Mouse (Mus musculus): ENCODE results near the gene Tekt4. TPM values are rescaled to one million over a fixed set of nuclear protein-coding genes. Genes with fewer than 3 reads are reported as not detected.
A peak's percentile ranks its signal among the peaks of the same experiment; 100 is the strongest.

Tekt4 gene
- polyA plus RNA-seq, 1 experiment from 2014 or later, result not detected

DNA sequence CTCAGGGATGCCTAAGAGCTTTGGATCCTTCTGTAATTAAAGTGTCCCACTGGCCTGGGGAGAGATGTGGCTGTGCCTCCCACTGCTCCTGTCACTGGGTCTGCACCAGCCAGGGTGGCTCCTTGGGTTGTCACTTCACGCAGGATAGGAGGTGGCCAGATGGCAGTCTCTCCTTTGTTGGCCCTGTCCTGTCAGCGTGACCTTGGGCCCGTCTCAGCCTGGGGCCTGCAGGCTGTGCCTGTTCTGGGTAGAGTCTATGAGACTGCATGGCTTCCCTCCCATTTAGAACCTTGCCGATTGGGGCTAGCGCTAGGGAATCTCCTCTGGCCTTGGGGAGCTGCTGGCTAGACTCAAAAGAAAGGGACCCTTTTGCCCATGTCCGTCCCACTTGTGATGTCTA, 13.9 kb downstream of the Tekt4 start:
- Histone ChIP-seq H3K9ac (ENCODE audit: low read depth, low read length) (no peak overlapping the region), H3K4me1 (replicated peaks; ENCODE audit: insufficient read depth, low read length) (no peaks in the 10 kb centered on the region), H3K4me3 (replicated peaks; ENCODE audit: low read depth, low read length) (no peak overlapping the region), H3K27me3 (ENCODE audit: insufficient read depth, low read length) (no peaks in the 10 kb centered on the region), H3K9me3 (replicated peaks; ENCODE audit: low read length) (no peaks in the 10 kb centered on the region), H3K4me2 (ENCODE audit: low read length) (no peak overlapping the region), H3K27ac (no peak overlapping the region), H3K36me3 (ENCODE audit: insufficient read depth, low read length) (no peaks in the 10 kb centered on the region)
- no peak for TF ChIP-seq CTCF (IDR thresholded peaks at IDR 0.05; ENCODE audit: low read depth)
- ATAC-seq (replicated peaks; ENCODE audit: low FRiP score, low read depth) (no peak), DNase-seq (ENCODE audit: low spot score) (no peak)
- WGBS, result 62% methylated on average over 6 of the region's 6 CpGs

DNA sequence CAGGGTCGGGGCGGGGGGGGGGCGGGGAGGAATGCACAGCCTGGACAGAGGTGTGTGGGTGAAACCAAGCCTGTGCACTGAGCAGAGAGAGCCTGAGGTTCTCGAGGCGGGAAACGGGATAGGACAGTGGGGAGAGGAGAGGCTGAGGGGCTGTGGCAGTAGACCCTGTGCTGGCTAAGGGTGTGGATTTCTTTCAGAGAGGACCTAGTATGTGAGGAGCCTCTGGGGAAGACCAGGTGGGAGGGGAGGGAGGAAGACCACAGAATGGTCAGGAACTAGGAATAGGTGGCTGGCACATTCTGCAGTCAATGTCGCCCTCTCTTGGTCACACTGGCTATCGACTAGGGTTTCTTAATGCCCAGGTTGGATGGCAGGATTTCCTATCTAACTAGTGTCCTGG, 15.4 kb downstream of the Tekt4 start:
- no peak overlapping the region for H3K4me2 ChIP-seq (ENCODE audit: low read length)
- H3K4me1 ChIP-seq (replicated peaks; ENCODE audit: insufficient read depth, low read length), result peaks cover 5% of the 10 kb centered on the region; the same call in 1 of the 2 replicates
- H3K9ac ChIP-seq (ENCODE audit: low read depth, low read length), result no peak overlapping the region
- DNase-seq (ENCODE audit: low spot score) (peak; percentile 88), ATAC-seq (replicated peaks; ENCODE audit: low FRiP score, low read depth) (0 out of 2 replicates have a peak, but pooled peaks have one; percentile 15)
- no peak overlapping the region for H3K4me3 ChIP-seq (replicated peaks; ENCODE audit: low read depth, low read length)
- no peaks in the 10 kb centered on the region for H3K27me3 ChIP-seq (ENCODE audit: insufficient read depth, low read length)
- H3K36me3 ChIP-seq (ENCODE audit: insufficient read depth, low read length), result no peaks in the 10 kb centered on the region
- TF ChIP-seq CTCF (IDR thresholded peaks at IDR 0.05; ENCODE audit: low read depth), result peak; percentile 88
- WGBS, result 24% methylated on average over 7 of the region's 8 CpGs
- H3K9me3 ChIP-seq (replicated peaks; ENCODE audit: low read length), result no peaks in the 10 kb centered on the region
- H3K27ac ChIP-seq, result no peak overlapping the region

- WGBS, result 38% methylated on average over 8 of the region's 8 CpGs
- Histone ChIP-seq H3K9me3 (replicated peaks; ENCODE audit: low read length) (no peaks in the 10 kb centered on the region), H3K36me3 (ENCODE audit: insufficient read depth, low read length) (no peaks in the 10 kb centered on the region), H3K4me2 (ENCODE audit: low read length) (peak overlapping the region; percentile 16), H3K9ac (ENCODE audit: low read depth, low read length) (no peak overlapping the region), H3K27me3 (ENCODE audit: insufficient read depth, low read length) (no peaks in the 10 kb centered on the region), H3K4me3 (replicated peaks; ENCODE audit: low read depth, low read length) (no peak overlapping the region), H3K27ac (no peak overlapping the region), H3K4me1 (replicated peaks; ENCODE audit: insufficient read depth, low read length) (peaks cover 6% of the 10 kb centered on the region; the same call in 1 of the 2 replicates)
- peak; percentile 48 for DNase-seq (ENCODE audit: low spot score)
- TF ChIP-seq CTCF (IDR thresholded peaks at IDR 0.05; ENCODE audit: low read depth), result no peak
- 0 out of 2 replicates have a peak, but pooled peaks have one; percentile 27 for ATAC-seq (replicated peaks; ENCODE audit: low FRiP score, low read depth)
Measured at GRCm38 (mm10) chr17:25471418-25471817, 17.0 kb downstream of the Tekt4 start.

DNA sequence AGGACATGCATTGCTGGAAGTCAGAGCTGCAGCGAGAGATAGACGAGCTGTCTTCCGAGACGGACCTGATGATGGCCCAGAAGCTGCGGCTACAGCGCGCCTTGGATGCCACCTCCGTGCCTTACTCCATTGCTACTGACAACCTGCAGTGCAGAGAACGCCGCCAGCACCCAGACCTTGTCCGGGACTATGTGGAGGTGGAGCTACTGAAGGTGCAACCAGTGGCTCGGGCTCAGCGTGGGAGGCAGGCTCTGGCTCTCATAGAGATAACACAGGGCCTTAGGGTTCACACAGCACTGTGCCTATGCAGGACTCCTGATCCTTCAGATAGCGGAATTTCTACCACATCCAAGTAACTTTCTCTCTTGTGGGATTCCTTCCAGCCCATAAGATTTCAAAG, 17.6 kb downstream of the Tekt4 start:
- DNase-seq (ENCODE audit: low spot score) (no peak), ATAC-seq (replicated peaks; ENCODE audit: low FRiP score, low read depth) (no peak)
- Histone ChIP-seq H3K27ac (no peak overlapping the region), H3K27me3 (ENCODE audit: insufficient read depth, low read length) (no peaks in the 10 kb centered on the region), H3K36me3 (ENCODE audit: insufficient read depth, low read length) (no peaks in the 10 kb centered on the region), H3K9me3 (replicated peaks; ENCODE audit: low read length) (no peaks in the 10 kb centered on the region), H3K4me2 (ENCODE audit: low read length) (peak overlapping the region; percentile 16), H3K9ac (ENCODE audit: low read depth, low read length) (no peak overlapping the region), H3K4me1 (replicated peaks; ENCODE audit: insufficient read depth, low read length) (peaks cover 6% of the 10 kb centered on the region; the same call in 1 of the 2 replicates), H3K4me3 (replicated peaks; ENCODE audit: low read depth, low read length) (no peak overlapping the region)
- 40% methylated on average over 14 of the region's 14 CpGs for WGBS
- no peak for TF ChIP-seq CTCF (IDR thresholded peaks at IDR 0.05; ENCODE audit: low read depth)

GRCm38 (mm10) chr17:25474330-25475077, 20.1 kb downstream of the Tekt4 start:
- Histone ChIP-seq H3K4me3 (replicated peaks; ENCODE audit: low read depth, low read length) (peak overlapping the region; percentile 26; the same call in 1 of the 2 replicates), H3K9me3 (replicated peaks; ENCODE audit: low read length) (no peaks in the 10 kb centered on the region), H3K9ac (ENCODE audit: low read depth, low read length) (peak overlapping the region; percentile 44), H3K27ac (no peak overlapping the region), H3K4me2 (ENCODE audit: low read length) (peak overlapping the region; percentile 88), H3K27me3 (ENCODE audit: insufficient read depth, low read length) (no peaks in the 10 kb centered on the region), H3K36me3 (ENCODE audit: insufficient read depth, low read length) (no peaks in the 10 kb centered on the region), H3K4me1 (replicated peaks; ENCODE audit: insufficient read depth, low read length) (peaks cover 6% of the 10 kb centered on the region; the same call in 1 of the 2 replicates)
- WGBS, result 2% methylated on average over 38 of the region's 38 CpGs
- peak; percentile 80 for ATAC-seq (replicated peaks; ENCODE audit: low FRiP score, low read depth)
- TF ChIP-seq CTCF (IDR thresholded peaks at IDR 0.05; ENCODE audit: low read depth), result peak; percentile 59
- DNase-seq (ENCODE audit: low spot score), result peak; percentile 89

GRCm38 (mm10) chr17:25475946-25476744, 21.7 kb downstream of the Tekt4 start:
- H3K4me2 ChIP-seq (ENCODE audit: low read length), result no peak overlapping the region
- no peak overlapping the region for H3K4me3 ChIP-seq (replicated peaks; ENCODE audit: low read depth, low read length)
- TF ChIP-seq CTCF (IDR thresholded peaks at IDR 0.05; ENCODE audit: low read depth), result peak; percentile 95
- H3K36me3 ChIP-seq (ENCODE audit: insufficient read depth, low read length), result no peaks in the 10 kb centered on the region
- H3K4me1 ChIP-seq (replicated peaks; ENCODE audit: insufficient read depth, low read length), result peaks cover 6% of the 10 kb centered on the region; the same call in 1 of the 2 replicates
- DNase-seq (ENCODE audit: low spot score), result peak; percentile 86
- no peaks in the 10 kb centered on the region for H3K27me3 ChIP-seq (ENCODE audit: insufficient read depth, low read length)
- WGBS, result 38% methylated on average over 19 of the region's 19 CpGs
- ATAC-seq (replicated peaks; ENCODE audit: low FRiP score, low read depth), result no peak
- no peak overlapping the region for H3K27ac ChIP-seq
- no peak overlapping the region for H3K9ac ChIP-seq (ENCODE audit: low read depth, low read length)
- H3K9me3 ChIP-seq (replicated peaks; ENCODE audit: low read length), result no peaks in the 10 kb centered on the region

Data from kidney, postnatal 0 days (tissue).